Mouse (Mus musculus): ENCODE measurements around the gene Megf11. TPM values are rescaled to one million over a fixed set of nuclear protein-coding genes. Genes with fewer than 3 reads are reported as not detected.
A peak's percentile ranks its signal among the peaks of the same experiment; 100 is the strongest.
"Not testable (repeated sequence)": the region's sequence is repeated elsewhere in the genome, so short reads cannot be mapped to it uniquely, and the experiment has no call there.

The Megf11 gene
- total RNA-seq, 2 experiments from 2014 or later = 10.2 to 11.3 TPM

DNA sequence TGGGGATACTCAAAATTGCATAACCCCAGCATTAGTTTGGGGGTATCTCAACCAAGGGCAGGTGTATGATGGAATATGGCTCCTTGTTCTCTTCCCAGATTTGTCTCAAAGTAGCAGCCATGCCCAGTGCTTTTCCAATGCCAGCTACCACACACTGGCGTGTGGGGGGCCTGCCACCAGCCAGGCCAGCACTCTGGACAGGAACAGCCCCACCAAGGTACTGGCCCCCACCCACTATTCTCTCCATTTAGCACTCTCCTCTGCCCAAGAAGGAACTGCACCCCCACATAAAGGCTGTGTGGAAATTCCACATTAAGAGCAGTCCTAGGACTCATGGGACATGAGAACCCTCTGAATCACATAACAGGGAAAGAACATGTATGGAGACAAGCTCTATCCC lies 309.8 kb downstream of the Megf11 start:
- DNase-seq (ENCODE audit: low spot score in 2 of 2) = no peak

- no peak for DNase-seq (ENCODE audit: low spot score in 2 of 2)
Measured at GRCm38 (mm10) chr9:64696404-64696803, 311.0 kb downstream of the Megf11 start.

GRCm38 (mm10) chr9:64697006-64697405 lies 311.6 kb downstream of the Megf11 start:
- no peak for DNase-seq (ENCODE audit: low spot score in 2 of 2)

GRCm38 (mm10) chr9:64697677-64698076 lies 312.3 kb downstream of the Megf11 start:
- DNase-seq (ENCODE audit: low spot score in 2 of 2) = no peak

DNA sequence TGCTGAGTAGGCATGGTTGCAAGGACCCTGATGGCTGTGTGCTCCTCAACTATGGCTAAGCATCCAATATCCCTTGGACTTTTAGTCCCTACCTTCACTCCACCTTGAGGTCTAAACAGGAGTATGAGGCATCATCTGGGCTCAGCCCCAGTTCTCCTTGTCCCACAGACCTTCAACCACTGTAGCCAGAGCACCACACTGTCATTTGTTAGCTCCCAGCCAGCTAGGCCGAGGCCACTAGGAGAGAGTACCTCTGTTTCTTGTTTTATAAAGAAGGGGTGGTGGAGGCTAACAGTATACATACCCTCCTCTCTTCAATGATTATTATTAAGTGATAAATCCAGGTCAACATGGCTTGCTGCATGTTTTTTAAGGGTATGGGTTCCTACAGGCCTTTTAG lies 313.2 kb downstream of the Megf11 start:
- no peak for DNase-seq (ENCODE audit: low spot score in 2 of 2)

DNA sequence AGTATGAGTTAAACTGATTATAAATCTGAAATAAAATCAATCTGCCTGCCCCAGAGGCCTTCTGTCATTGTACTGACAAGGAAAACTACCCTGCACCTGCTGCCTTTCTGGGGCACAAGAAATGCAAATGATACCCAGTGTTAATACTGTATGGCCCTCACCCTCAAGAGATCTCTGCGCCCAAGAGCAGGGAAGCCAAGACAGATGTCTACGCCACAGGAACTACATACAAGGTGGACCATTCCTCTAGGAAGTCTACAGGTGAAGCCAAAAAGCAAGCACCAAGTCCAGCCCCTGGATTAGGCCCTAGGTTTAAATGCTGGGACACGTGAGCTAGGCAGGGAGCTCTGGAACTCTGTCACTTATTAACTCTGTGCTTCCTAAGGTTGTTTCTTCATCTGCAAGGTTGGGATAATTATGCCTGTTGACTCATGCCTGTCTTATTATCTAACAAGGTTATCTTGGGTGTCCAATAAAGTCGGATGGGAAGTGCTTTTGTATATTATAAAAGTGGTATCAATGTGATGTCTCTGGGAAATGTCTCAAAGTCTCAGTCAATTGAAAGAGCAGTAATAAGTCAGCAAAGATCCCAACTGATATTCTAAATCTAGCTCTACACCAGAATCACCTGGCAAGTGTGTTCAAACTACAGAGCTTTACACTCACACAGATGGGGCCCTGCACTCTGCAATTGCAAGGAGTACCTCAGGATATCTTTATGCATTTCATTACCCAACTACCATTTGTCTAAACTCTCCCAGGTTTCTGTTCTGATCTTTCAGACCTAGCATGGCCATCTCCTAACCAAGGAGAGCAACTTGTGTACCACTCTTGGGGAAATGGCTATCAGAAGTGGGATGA lies 315.3 kb downstream of the Megf11 start:
- no peak for DNase-seq (ENCODE audit: low spot score in 2 of 2)

DNA sequence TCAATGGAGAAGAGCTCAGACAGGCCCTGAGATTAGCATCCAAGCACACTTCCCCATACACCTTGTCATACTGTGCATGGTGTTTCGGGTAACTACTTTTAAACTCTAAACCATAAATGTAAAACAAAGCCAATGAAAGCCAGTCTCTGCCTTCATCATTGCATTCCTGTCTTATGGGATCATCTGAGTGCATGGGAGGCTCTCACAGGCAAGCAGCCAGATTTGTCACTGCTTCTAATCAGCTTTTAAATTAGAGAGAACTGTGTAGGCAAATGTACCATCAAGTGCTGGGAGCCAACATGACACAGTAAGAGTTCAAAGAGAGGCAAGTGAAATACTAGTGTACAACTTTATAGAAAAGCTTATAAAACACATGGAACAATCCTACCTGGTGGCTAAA lies 316.2 kb downstream of the Megf11 start:
- DNase-seq (ENCODE audit: low spot score in 2 of 2) = peak in 1 of 2 experiments; percentile 31

DNA sequence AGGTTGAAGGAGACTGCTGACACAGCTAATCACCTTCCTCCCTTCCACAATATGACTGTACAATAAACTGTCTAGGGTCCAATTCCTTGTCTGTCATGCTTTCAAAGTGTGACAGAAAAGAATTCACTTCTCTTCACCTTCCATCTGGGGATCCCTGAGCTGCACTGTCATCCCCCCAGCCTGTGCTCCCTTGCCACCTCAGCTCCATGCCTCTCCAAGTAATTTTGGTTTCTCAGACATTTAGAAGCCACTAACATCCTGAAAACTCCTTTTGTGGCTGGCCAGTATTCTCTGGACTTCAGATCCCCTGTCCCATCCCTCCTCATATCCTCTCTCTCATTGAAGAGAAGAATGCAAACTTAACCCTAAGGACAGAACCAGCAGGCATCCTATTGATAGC lies 317.0 kb downstream of the Megf11 start:
- no peak for DNase-seq (ENCODE audit: low spot score in 2 of 2)

DNA sequence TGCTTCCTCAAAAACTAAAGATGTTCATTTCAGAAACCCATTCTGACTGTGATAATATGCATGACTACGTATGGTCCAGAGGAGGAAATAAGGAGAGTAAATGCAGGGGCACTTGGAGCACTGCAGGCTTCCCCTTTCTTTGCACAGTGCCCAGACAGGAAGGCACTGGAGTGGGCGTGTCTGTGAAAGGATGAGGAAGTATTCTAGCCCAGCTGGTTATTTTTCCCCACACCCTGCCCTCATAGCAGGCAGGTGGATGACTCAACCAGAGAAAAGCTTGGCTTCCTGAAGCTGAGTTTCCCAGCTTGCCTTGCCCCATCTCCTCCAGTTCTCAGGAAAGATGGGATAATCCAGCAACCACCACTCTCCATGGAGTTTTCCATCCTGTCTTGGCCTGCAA lies 317.5 kb downstream of the Megf11 start:
- peak; percentile 20 to 24 for DNase-seq (ENCODE audit: low spot score in 2 of 2)

GRCm38 (mm10) chr9:64703420-64703965 lies 318.1 kb downstream of the Megf11 start:
- no peak for DNase-seq (ENCODE audit: low spot score in 2 of 2)

- DNase-seq (ENCODE audit: low spot score in 2 of 2) = no peak
Measured at GRCm38 (mm10) chr9:64704073-64704840, 318.8 kb downstream of the Megf11 start.

GRCm38 (mm10) chr9:64710291-64710690 lies 324.9 kb downstream of the Megf11 start:
- not testable (repeated sequence) for DNase-seq (ENCODE audit: low spot score in 2 of 2)

GRCm38 (mm10) chr9:64719526-64720163 lies 334.2 kb downstream of the Megf11 start:
- no peak for DNase-seq (ENCODE audit: low spot score in 2 of 2)

GRCm38 (mm10) chr9:64726454-64726853 lies 341.0 kb downstream of the Megf11 start:
- DNase-seq (ENCODE audit: low spot score in 2 of 2) = no peak

- no peak for DNase-seq (ENCODE audit: low spot score in 2 of 2)
Measured at GRCm38 (mm10) chr9:64731029-64731560, 345.7 kb downstream of the Megf11 start.

- DNase-seq (ENCODE audit: low spot score in 2 of 2) = no peak
Measured at GRCm38 (mm10) chr9:64734166-64734565, 348.7 kb downstream of the Megf11 start.

DNA sequence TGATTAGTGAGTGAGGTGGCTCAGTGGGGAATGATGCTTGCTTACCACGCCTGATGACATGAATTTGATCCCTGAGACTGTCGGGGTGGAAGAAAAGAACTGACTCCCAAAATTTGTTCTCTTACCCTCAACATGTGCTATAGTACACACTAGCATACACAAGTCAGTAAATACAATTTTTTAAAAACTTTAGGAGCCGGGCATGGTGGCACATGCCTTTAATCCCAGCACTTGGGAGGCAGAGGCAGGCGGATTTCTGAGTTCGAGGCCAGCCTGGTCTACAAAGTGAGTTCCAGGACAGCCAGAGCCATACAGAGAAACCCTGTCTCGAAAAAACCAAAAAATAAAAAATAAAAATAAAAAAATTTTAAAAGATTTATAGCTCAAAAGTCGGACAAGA lies 349.6 kb downstream of the Megf11 start:
- DNase-seq (ENCODE audit: low spot score in 2 of 2) = not testable (repeated sequence)

GRCm38 (mm10) chr9:64736076-64736638 lies 350.7 kb downstream of the Megf11 start:
- DNase-seq (ENCODE audit: low spot score in 2 of 2) = no peak

- DNase-seq (ENCODE audit: low spot score in 2 of 2) = peak; percentile 37 to 42
Measured at GRCm38 (mm10) chr9:64736639-64737405, 351.4 kb downstream of the Megf11 start.
